Mouse (Mus musculus) layer of hippocampus, adult 9-10 months (tissue): ENCODE data around the gene Ltb4r1.

Source experiments
- DNase-seq: peaks from one replicate; pipeline ENCODE4 v3.0.0; 2022; ENCODE audit warnings: low spot score

Gene Ltb4r1

GRCm38 (mm10) chr14:55765696-55766095 lies at the start of gene Ltb4r1:
Gene Ltb4r1 (plus strand): TSS chr14:55765962.
- no peak for DNase-seq

DNA sequence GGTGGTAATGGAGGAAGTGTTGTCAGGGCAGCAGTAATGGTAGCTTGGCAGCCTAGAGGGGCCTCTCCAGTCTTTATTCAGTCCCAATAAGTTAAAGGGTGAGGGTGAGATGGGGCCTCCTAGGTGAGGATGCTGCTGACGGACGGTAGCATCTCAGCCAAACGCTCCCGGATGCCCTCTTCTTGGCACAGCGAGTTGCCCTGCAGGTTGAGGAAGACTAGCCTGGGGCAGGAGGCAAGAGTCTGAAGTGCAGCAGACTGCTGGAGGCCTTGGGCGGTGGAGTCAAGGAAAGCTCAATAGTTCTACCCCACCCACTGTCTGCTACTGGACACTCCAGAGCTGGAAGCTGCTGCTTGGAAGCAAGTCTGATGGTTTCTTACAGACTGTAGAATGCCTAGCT lies 49.5 kb upstream of the Ltb4r1 start:
- no peak for DNase-seq

- no peak for DNase-seq
These were observed 48.9 kb upstream of the Ltb4r1 start for GRCm38 (mm10) chr14:55716884-55717283.

- no peak for DNase-seq
These were observed 46.0 kb upstream of the Ltb4r1 start for GRCm38 (mm10) chr14:55719737-55720136.

- DNase-seq = no peak
These were observed 45.1 kb upstream of the Ltb4r1 start for GRCm38 (mm10) chr14:55720666-55721065.

DNA sequence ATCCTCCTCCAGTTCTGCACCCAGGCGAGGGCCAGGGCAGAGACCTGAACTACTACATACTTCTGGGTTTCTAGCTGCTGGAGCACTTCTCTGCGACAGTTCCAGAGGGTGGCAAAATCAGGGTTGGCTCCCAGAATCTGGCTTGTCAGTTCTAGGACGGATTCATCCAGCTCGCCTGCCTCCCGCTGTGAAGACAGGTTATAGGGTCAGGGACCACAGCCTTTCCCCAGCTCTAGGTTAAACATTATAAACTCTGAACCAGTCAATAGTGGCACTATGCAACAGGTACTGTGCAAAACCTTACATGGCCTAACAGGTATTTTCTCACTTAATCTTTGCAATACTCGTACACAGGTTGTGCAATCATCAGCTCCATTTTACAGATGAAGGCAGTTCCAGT lies 44.7 kb upstream of the Ltb4r1 start:
- no peak for DNase-seq

GRCm38 (mm10) chr14:55721700-55722437 lies 43.9 kb upstream of the Ltb4r1 start, which contains the start of gene Rabggta:
Gene Rabggta (minus strand): TSS chr14:55722263.
- DNase-seq = peak; percentile 72

- no peak for DNase-seq
These were observed 43.3 kb upstream of the Ltb4r1 start for GRCm38 (mm10) chr14:55722438-55722945.

- DNase-seq = no peak
These were observed 42.3 kb upstream of the Ltb4r1 start for GRCm38 (mm10) chr14:55723433-55723832.

- DNase-seq = no peak
These were observed 41.3 kb upstream of the Ltb4r1 start for GRCm38 (mm10) chr14:55724411-55724871.

GRCm38 (mm10) chr14:55726261-55726660 lies 39.5 kb upstream of the Ltb4r1 start:
- DNase-seq = no peak

- DNase-seq = no peak
These were observed 37.7 kb upstream of the Ltb4r1 start for GRCm38 (mm10) chr14:55727889-55728685.

- DNase-seq = no peak
These were observed 35.6 kb upstream of the Ltb4r1 start for GRCm38 (mm10) chr14:55730116-55730515.

GRCm38 (mm10) chr14:55730531-55731032 lies 35.2 kb upstream of the Ltb4r1 start:
- no peak for DNase-seq

- no peak for DNase-seq
These were observed 31.9 kb upstream of the Ltb4r1 start for GRCm38 (mm10) chr14:55733889-55734288.

GRCm38 (mm10) chr14:55734869-55735268 lies 30.9 kb upstream of the Ltb4r1 start:
- DNase-seq = no peak

DNA sequence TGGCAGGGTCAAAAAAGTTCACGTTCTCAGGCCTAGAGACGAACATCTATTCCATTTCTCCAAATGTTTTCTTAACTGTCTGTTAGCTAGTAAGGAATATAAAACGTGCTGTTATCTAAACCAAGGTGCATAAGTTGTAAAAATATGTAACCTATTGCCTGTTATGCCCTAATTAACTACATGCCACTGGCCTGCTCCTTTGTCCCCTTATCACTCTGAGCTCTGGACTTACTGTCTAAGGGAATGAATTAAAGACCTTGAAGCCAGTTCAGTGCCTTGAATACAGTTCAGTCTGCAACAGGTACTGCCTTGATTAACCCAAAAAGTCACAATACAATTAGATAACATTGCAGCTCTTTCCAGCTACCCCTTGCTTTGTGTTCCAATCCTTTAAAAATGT lies 30.4 kb upstream of the Ltb4r1 start:
- no peak for DNase-seq

DNA sequence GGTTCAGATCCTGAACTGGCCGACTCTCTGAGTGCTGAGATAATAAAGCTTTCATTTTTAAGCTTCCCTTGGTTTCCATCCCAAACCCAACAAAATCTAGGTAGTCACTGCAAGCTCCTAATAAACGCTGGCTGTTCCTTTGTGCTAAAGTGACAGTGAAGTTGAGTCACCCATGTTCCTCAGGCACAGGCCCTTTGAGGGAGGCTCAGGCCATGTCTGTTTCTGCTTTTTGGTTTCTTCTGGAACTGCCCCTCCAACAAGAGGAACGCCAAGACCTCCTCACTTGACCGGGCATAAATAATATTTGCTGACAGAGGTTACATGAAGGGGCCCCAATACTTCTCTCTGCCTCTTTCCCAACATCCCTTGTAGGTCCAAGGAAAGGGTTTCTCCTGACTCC lies 30.0 kb upstream of the Ltb4r1 start:
- DNase-seq = no peak

DNA sequence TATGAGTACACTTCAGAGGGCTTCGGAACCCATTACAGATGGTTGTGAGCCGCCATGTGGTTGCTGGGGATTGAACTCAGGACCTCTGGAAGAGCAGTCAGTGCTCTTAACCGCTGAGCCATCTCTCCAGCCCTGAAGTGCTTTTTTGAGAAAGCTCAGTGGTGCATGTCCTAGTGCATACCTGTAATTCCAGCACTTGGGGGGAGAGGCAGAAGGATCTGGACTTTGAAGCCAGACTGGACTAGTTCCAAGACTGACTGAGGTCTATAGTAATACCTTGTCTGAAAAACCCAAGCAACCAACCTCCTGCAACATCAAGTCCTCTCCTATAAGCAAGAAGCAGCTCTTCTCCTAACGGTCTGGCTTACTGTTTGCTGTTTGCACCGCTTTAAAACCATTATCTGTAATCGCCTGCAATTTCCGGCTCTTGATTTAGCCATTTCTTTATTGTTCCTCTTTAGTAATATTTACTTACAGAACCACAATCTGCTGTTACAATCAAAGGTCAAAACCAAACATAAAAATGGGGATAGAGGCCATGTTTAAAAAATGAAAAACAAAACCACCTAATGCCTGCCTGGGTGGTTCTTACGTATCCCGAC lies 28.6 kb upstream of the Ltb4r1 start:
- no peak for DNase-seq

DNA sequence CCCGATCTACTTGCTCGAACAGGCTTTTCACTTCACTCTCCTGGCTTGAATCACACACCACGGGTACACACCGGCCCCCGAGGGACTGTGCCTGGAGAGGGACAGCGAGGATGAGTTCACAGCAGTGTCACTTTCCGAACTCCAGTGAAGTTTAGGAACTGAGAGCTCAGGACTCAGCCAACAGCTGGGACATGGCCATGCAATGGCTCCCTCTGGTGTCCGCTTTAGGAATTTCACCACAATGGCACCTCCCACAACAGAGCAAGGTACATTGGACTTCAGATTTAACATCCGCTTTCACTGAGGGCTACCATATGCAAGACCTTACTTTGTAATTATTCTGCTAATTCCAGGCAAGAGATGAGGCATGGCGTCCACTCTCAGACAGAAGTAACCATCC lies 22.1 kb upstream of the Ltb4r1 start:
- DNase-seq = peak; percentile 78

DNA sequence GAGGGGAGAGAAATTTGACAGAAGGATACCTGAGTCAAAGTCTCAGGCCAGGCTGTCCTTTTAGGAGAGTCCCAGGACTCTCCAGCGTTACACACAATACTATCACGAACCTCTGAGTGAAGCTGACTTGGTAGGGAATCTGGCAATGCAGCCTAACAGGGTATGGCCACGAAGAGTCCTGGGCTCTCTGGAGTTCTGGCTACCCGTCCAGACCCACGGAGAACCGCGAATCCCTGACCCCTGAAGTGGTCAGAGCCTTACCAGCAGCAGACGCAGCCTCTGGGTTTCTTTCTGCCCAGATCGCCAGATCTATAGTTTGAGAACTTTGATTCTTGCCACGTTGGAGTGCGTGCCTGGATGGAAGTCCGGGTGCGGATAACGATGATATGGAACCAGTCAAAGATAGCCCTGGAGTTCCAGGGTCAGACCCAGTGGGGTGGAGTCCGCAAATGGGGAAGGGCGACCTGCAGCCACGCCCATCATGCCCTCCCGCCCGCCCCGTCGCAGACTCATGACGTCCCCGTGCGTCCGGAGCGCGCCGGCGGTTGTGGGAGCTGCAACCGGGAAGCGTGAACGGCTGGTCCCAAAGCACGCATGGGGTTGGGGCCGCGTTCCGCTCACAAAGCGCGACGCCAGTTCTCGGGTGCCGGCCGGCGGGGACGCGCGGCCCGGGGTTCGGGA lies 20.4 kb upstream of the Ltb4r1 start, which contains the start of the genes Dhrs1 and Nop9:
Gene Dhrs1, minus strand, starts transcription at position 511 of the 681 bp plus-strand sequence.
Gene Nop9, plus strand, starts transcription at position 514 of the 681 bp plus-strand sequence.
- DNase-seq = no peak

GRCm38 (mm10) chr14:55745861-55746237 lies 19.9 kb upstream of the Ltb4r1 start:
- DNase-seq = no peak
